Mouse (Mus musculus) R1 (cell line): ENCODE data around the gene Pagr1a.

Source experiments
- DNase-seq: peaks from one replicate; pipeline ENCODE4 v3.0.0-alpha.2; 2018; ENCODE audit warnings: low read depth, low spot score

Gene Pagr1a

DNA sequence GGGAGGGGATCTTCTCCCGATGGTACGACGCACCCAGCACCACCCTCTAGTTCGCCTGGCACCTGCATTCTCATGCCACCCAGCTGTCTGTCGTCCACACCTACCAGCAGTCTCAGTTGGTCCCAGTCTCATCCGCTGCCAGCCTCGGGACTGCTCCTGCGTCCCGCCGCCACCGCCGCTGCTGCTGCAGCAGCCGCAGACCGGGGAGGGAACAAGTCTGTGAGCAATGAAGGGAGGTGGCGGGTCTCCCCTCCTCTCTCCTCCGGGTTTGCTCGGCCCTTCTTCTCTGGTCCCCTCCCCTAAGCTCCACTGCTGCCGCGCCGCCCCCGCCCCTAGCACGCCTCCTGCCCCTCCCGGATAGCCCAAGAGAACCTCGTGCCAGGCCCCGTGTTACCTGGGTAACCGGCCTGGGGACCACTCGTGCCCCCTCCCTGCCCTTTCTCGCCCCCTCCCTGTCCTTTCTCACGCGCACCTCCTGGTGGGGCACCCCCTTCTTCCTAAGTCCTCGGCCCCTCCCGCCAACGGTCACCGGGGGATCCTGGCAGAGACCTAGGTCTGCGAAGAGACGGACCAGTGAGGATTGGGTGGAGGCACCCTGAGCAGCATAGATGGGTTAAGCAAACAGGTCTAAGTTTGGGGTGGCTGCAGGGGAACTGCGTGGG, 3.9 kb upstream of the Pagr1a start, which contains the start of the genes Gm42742 and Prrt2:
TSS of gene Gm42742 (minus strand) at position 197 of the 662 bp plus-strand sequence.
TSS of gene Prrt2 (minus strand) at position 311 of the 662 bp plus-strand sequence.
- DNase-seq, result peak; percentile 72

DNA sequence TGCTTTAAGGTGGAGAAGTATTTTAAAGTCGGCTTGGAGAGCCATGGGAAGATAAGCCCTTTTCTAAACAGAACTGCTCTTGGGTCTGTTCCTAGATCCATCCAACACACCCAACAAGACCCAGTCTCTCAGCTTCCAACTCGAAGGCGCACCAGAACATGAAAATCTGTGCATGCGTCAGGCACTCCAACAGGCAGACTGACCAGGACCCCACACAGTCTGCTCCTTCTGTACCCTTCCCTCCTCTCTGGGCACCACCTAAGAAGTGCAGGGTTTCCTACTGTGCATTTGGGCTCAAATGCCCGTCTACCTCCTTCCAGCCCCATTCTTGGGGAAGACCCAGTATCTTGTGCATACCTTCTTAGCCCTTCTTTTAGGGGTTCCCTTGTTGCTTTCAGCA, 3.3 kb upstream of the Pagr1a start:
- DNase-seq, result no peak

DNA sequence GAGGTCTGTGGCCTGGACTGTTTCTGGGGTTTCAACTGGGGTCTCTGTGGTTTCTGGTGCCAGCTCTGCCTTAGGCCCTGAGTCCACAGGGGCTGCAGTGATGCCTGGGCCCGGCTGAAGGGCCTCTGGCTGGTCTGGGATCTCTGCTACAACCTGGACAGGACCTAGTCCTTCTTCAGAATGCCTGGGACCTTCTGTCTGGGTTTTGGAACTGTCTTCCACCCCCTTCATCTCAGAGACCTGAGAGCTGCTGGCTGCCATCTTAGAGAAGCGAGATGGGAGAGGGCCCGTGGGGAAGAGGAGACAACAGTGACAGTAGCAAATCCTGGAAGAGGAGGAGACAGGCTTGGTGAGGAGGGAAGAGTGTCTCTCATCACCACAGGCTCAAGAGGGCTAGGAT, 2.9 kb upstream of the Pagr1a start:
- DNase-seq, result no peak

DNA sequence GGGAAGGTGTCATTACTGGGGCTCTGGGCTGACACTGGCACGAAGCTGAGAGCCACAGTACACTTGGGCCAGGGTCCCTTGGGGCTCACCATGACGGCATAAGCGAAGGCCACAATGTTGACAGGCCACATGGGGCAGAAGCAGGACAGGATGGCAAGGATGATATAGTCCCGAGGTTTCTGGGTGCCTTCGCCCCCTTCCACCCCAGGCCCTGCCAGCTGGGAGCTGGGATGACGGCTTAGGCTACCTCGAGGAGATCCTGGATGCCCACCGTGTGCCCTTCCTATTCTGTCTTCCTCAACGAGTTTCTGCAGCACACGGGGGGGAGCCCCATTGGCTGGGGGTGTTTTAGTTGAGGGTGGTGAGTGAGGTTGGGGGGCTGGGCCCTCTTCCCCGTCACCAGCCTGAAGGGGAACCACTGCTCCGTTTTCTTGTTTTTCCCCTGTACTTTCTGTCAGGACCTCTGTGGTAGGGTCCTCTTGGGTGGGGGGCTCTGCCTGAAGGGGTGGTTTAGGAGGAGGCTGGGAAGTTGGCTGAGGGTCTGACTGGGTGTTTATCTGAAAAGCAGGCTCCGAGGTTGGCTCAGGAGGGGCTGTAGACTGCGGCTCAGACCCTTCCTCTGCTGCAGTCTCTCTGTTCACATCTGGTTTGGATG, 2.3 kb upstream of the Pagr1a start:
- no peak for DNase-seq

DNA sequence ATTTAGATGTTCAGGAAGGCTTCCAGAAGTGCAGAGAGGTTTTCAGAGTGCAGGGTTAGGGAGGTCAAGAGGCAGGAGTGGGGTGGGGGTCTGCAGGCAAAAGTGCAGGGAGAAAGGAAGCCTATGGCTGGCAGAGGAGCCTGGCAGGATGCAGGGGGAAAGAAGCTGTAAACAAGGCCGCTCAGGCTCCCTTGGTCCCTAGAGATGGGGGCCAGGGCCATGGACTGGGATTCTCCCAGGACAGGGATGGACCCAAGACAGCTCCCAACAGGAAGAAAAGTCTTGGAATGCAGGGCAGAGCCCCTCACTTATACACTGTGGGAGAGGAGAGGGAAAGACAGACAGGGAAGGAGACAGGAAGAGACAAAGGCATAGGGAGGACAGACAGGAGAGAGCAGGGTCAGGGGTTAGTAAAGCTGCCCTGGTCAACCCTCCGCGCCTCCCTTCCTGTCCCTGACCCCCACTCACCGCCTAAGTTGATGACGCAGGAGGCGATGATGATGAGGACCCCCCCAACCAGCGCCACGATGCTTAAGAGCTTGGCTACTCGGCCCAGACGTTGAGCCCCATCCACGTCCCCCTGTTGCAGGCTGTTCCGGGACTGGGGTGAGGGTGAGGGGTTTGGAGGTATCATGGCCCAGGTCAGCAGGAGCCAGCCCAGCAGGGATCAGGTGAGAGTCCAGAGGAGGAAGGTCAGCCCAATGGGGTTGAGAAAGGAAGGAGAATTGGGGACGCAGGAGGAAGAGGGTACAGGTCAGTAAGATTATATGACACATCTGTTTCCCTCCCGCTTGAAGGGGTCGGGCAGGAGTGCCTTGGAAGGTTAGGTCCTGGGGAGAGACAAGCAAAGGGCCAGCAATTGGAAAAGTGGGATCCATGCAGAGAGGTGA, 1.5 kb upstream of the Pagr1a start:
- DNase-seq, result no peak

DNA sequence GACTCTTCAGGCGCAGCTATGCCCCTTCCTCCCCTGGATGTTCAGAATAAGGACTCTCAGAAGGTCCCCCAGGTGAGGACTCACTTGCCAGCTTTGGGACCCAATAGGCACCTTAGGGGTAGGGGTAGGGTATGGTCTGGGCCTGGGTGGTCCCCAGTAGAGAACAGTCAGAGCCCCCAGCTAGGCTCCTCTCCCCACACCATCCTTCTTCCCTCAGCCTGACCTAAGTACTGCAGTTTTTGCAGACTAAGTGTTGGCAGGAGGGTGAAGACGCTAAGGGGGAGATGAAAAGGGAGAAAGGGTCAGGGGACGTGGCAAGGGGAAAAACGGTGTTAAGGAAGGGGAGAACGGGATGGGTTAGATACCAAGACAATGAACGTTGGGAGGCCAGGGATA, 796 bp upstream of the Pagr1a start:
- DNase-seq, result no peak

DNA sequence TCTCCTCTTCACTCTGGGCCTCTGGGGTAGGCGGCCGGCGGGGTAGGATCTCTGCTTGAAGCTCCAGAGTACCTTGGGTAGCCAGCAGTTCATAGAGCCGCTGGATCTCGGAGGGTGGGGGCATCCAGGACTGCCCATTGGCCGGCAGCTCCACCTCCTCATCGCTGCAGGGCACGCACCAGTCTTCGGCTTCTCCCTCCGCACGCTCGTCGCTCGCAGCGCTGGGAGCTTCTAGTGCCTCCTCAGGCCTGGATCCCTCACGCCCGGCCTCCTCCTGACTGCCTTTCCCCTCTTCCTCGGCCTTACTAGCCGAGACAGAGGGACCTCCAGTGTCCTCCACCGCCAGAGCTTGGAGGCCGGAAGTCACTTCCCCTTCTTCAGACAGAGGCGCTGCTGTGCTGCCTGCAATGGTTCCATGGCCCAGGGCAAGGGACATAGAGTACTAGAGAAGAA, 640 bp downstream of the Pagr1a start:
- DNase-seq, result peak; percentile 51

DNA sequence TGATC, 869 bp downstream of the Pagr1a start, which contains the start of gene Pagr1b:
TSS of gene Pagr1b (minus strand) at position 4 of the 5 bp plus-strand sequence.
- no peak for DNase-seq

DNA sequence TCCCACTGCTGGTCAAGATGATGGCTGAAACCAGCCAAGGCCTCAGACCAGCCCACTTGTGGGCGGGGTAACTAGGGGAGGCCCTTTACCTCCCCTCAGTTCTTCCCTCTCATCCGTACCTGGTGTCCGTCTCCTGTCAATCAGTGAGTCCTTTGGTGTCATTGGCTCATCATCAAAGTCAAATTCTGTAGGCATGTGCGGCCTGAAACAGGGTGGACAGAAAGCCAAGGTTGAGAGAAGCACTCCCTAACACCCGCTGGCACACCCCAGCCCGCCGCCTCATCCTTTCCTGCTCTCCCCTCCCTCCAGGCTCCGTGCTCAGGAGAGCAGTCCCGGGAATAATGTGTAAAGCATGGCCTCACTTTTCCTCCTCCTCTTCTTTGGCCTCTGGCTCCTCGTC, 1.1 kb downstream of the Pagr1a start:
- DNase-seq, result peak; percentile 97

DNA sequence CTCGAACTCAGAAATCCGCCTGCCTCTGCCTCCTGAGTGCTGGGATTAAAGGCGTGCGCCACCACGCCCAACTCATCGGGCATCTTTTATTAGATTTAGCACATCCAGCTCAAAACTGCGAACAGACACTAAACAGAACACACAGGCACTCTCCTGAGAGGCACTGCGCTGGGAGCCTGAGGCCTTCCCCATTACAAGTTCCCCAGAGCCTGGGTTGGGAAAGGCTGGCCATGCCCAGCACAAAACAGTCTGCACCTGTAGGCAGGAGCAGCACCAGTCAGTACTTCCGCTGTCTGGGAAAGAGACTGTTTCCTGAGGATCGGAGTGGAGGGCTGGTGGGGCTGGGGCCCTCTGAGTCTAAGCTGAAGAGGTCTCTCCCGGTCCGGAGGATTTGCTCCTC, 2.2 kb downstream of the Pagr1a start:
- no peak for DNase-seq

DNA sequence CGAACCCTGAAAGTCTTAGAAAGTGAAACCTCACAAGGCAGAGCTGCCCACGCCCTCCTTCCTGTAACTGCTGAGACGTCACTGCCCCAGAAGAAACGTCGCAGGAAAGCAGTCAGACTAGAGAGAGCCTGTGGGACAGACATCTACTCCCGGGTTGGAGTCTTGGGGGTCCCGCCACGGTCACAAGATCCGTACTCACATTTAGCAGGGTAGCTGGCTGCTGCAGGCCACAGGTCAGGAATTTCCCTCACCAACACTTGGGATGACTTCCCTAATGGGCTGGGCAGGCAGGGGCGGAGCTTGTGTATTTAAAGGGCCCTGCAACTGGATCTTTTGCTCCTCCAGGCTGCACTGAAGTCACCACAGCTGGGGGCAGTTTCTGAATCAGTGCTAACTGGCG, 2.8 kb downstream of the Pagr1a start, which contains the start of gene Mvp:
TSS of gene Mvp (minus strand) at position 302 of the 400 bp plus-strand sequence.
- peak; percentile 83 for DNase-seq

DNA sequence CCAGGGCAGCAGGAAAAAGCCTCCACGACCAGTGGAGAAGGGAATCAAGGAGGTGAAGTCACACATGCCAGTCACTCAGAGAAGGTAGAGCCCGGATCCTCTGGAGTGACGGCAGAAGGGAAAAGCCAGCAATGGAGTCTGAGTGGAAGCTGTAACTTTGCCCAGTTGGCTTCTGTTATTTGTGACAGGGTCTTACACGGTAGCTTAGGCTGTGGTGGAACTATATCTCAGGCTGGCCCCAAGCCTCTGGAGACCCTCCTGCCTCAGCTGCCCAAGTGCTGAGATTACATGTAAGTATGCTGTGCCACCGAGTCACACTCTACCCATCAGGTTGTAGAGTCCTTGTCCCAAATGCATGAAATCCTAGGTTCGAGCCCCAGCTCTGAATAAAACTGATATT, 3.8 kb downstream of the Pagr1a start:
- no peak for DNase-seq

DNA sequence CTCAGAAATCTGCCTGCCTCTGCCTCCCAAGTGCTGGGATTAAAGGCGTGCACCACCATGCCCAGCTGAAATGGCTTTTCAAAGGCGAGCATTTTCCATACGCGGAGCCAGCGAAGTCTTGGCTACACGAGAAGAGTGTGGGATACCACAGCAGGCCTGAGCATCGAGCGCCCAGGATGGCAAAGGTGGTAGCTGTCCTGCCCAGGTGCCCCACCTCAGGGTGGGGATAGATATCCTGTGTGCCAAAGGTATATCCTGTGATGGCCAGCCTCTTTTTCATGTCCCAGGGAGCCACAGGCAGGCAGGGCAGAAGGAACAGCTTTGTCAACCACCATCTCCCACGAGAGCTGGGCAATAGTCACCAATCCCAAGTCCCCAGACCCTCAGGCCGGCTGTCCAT, 4.3 kb downstream of the Pagr1a start:
- no peak for DNase-seq

DNA sequence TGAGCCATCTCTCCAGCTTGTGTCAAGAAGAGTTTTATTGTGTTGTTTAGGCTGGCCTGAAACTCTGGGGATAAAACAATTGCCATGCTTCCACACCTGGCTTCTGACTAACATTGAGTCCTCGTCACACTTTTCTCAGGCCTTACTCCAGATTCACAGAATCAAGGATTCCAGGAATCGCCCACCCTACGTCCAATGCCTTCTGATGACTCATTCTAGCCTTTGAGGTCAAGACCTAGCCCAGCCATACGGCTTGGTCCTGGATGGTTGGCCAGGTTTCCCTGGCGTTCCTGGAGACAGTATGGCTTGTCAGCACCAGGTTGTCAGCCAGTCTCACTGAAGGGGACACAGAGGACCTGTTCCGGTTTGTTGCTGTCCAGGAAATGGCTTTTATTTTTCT, 4.8 kb downstream of the Pagr1a start:
- no peak for DNase-seq

DNA sequence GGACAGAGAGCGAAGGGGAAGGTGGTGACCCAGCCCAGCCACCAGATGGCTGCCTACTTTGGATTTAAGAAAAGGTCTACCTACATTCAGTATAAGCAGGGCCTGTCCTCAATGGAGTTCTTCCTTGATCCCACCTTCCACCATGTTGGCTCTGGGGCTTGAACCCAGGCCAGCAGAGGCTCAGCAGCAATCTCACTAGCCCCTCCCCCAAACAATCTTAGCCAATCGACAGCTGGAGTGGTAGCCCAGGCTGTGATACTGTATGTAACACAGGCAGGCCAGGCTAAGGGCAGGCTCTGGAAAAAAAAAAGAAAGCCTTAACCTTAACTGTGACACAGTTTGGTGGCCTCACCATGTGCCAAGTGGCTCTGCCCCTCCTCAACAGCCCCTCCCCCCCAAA, 5.4 kb downstream of the Pagr1a start:
- DNase-seq, result peak; percentile 61

DNA sequence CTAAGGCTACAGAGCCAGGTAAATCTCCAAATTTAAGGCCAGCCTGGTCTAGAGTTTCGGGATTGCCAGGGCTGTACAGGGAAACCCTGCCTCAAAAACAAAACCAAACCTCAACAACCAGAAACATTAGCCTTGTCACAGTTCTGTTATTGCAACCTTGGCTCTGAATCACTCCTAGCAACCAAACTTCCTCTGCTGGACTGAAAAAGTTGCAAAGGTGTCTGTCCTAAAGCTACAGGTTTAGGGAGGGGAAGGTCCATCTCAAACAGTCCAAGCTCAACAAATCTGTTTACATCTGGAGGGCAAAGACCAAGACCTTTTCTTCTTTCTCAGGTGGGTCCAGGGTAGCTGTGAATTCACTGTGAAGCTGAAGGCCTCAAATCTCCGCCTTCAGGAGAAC, 6.1 kb downstream of the Pagr1a start:
- DNase-seq, result no peak

DNA sequence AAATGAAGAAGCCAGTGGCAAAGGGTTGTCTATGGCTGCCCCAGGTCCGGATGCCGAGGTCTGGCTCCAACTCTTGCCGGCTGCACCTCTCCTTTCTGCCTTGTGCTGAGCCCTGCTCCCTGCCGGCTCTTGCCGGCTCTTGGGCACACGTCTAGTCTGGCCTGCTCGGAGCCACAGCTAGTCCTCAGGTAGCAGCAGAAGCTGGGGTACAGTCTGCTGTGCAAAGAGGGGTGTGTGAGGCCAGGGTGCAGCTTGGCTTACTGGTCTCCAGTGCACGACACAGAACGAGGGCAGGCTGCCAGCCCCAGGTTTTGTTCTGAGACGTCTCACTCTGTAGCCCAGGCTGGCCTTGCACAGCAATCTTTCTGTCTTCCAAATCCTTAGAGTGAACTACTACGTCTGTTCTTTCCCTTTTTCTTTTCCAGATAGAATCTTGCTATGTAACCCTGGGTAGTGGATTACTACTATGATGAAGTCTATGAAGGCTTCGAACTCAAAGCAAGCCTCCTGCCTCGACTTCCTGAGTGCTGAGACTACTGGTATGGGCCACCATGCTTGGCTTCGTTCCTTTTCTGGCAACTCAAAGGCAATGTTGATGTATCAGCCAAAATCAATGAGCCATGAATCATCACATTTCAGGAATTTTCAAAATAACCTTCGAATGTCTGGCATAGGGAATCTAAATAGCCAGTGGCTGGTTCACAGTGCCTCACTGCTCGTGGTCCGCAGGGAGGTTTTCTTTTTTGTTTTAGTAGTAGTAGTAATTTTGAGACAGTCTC, 7.7 kb downstream of the Pagr1a start:
- no peak for DNase-seq

DNA sequence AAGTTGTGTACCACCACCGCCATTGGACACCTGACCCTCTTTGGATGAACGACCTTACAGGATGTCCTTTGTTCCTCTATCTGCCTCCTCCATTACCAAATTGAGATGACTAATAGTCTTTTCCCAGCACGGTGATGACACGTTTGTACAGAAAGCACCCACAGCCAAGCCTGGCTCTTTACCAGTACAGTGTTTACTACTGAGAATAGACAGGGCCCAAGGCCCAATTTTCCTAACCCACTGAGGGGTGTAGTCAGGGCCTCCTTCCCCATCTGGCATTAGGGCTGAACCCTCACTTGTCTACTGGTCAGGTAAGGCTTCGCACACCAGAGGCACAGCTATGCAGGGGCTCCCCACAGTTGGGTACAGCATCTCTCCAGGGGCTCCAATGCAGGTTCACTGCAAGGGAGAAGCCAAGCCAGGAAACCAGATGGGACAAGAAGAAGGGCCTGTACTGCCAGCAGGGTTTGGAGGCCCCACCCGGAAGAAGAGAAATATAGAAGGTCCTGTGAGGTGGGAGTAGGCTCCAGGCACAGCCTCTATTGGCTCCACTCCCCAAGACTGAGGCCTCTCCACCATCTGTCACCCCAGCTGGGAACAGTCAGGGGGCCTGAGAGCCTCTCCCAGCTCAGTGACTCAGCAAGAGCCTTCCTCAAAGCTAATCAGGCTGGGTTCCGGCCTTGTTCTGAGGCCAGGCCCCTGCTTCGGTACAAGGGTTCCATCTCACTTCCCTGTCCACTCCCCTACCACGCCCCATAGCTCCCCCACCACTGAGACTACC, 8.7 kb downstream of the Pagr1a start:
- DNase-seq, result peak; percentile 83

DNA sequence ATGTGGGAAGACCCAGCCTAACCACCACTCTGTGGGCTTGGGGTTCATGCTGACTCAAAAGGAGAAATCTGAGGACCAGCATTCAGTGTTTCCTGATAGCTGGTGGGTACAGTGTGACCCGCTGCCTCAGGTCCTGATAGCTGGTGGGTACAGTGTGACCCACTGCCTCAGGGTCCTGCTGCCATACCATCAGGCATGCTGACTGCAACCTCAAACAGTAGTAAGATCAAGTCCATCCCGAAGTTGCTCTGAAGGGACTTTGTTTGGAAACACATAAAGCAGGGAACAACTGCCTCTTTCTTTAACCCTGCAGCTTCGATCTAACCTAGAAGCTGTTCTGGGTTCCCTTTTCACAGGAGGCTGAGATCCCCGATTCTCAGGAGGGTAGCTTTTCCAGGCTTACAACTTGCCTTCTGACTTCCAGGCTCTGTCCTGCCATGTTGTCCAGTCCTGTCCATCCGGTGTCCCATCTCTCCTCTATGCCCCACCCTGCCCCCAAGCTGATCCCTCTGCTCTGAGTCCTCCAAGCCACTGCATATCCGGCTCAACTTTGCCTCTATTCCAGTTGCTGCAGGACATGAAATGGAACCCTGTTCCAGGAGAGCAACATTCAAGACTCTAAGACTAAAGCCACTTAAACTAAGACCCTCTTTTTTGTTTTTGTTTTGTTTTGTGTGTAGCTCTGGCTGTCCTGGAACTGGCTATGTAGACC, 9.7 kb downstream of the Pagr1a start:
- DNase-seq, result no peak

DNA sequence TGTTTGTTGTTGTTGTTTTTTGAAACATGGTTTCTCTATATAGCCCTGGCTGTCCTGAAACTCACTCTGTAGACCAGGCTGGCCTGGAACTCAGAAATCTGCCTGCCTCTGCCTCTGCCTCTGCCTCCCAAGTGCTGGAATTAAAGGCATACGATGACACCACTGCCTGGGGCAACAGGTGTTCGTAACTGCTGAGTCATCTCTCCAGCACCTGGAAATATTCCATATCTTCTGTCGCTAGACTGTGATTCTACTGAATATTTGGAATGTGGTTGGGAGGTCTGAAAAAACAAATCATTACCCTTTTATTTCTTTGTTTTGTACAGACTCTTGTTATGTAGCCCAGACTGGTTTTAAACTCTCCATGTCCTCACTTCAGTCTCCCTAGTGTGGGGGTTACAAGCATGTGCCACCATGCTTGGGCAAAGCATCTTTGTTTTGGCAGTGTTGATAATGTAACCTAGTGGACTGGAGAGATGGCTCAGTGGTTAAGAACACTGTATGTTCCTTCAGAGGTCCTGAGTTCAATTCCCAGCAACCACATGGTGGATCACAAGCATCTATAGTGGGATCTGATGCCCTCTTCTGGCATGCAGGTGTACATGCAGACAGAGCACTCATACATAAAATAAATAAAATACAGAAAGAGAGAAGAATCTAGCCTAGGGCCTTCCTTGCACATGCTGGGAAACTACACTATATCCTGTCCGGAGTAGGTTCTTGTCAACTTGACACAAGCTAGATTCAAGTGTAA, 12.9 kb downstream of the Pagr1a start:
- DNase-seq, result peak; percentile 56
